Mouse (Mus musculus) C2C12 (cell line): ENCODE data around the gene Pgc. TPM values are rescaled to one million over a fixed set of nuclear protein-coding genes. Genes with fewer than 3 reads are reported as not detected.

ENCODE experiments used
- H3K27me3 ChIP-seq: one replicate; pipeline ENCODE4 v1.6.1; 2011; ENCODE audit not compliant: control insufficient read depth, insufficient read depth, insufficient read length
- H3K36me3 ChIP-seq: one replicate; pipeline ENCODE4 v1.6.1; 2011; ENCODE audit not compliant: control insufficient read depth, insufficient read depth
- H3K4me3 ChIP-seq: one replicate; pipeline ENCODE4 v1.5.1; 2011; ENCODE audit warnings: mild to moderate bottlenecking, control low read depth; ENCODE audit not compliant: poor library complexity, insufficient read depth, severe bottlenecking
- H3K79me2 ChIP-seq: one replicate; pipeline ENCODE4 v1.6.1; 2011; ENCODE audit not compliant: control insufficient read depth, insufficient read depth
- H3K79me3 ChIP-seq: one replicate; pipeline ENCODE4 v1.6.1; 2011; ENCODE audit warnings: low read depth, control low read depth
- H3ac ChIP-seq: one replicate; pipeline ENCODE3; 2011; ENCODE audit warnings: low read depth; ENCODE audit not compliant: control insufficient read depth, insufficient read length
- CEBPB ChIP-seq: IDR thresholded peaks from one replicate; pipeline ENCODE4 v1.6.1; 2011; ENCODE audit warnings: low read depth, mild to moderate bottlenecking, control low read depth, moderate library complexity
- CTCF ChIP-seq: IDR thresholded peaks from one replicate; pipeline ENCODE4 v1.5.1; 2011; ENCODE audit not compliant: control insufficient read depth, insufficient read depth, insufficient read length
- FOSL1 ChIP-seq: IDR thresholded peaks from one replicate; pipeline ENCODE4 v1.8.0; 2011; ENCODE audit warnings: mild to moderate bottlenecking, low read length; ENCODE audit not compliant: poor library complexity, insufficient read depth, severe bottlenecking
- MAX ChIP-seq: IDR thresholded peaks from one replicate; pipeline ENCODE4 v1.6.1; 2011; ENCODE audit warnings: mild to moderate bottlenecking, control low read depth
- MYOD1 ChIP-seq: IDR thresholded peaks from one replicate; pipeline ENCODE4 v1.6.1; 2011; ENCODE audit warnings: low read depth; ENCODE audit not compliant: control insufficient read depth, insufficient read length
- MYOG ChIP-seq: IDR thresholded peaks from one replicate; pipeline ENCODE4 v1.6.1; 2011; ENCODE audit not compliant: control insufficient read depth, insufficient read length; ENCODE audit errors: extremely low read depth
- USF1 ChIP-seq: IDR thresholded peaks from one replicate; pipeline ENCODE4 v1.6.1; 2011; ENCODE audit warnings: low read depth, mild to moderate bottlenecking, control low read depth, moderate library complexity
- polyA plus RNA-seq: library from polyadenylated mRNA; unstranded; fragments of >200 nt; fragmentation: generic; extraction: Trizol; gene quantifications from one replicate; pipeline ENCODE4 v1.2.1, GENCODE M21; 2012; ENCODE audit warnings: missing spikeins

The Pgc gene
- polyA plus RNA-seq, 1 experiment = not detected

- TF ChIP-seq MYOG (no peak), FOSL1 (no peak), CEBPB (no peak), CTCF (no peak), MYOD1 (no peak), MAX (no peak), USF1 (no peak)
- H3K79me2 ChIP-seq = peaks cover 29% of the 10 kb centered on the region
- H3K36me3 ChIP-seq = peaks cover 30% of the 10 kb centered on the region
- peak within 1 kb of the TSS; percentile 94 for H3K4me3 ChIP-seq
- peaks cover 20% of the 10 kb centered on the region for H3K79me3 ChIP-seq
- H3ac ChIP-seq = peak within 1 kb of the TSS; percentile 82
- H3K27me3 ChIP-seq = no peaks in the 10 kb centered on the region
These were observed 38.4 kb upstream of the Pgc start, which contains the start of gene Tomm6 for GRCm38 (mm10) chr17:47688344-47688607. TSS of gene Tomm6 (minus strand) at chr17:47688386.

GRCm38 (mm10) chr17:47688608-47689575 is 37.8 kb upstream of the Pgc start, which contains the start of gene Frs3:
TSS of gene Frs3 (plus strand) at chr17:47689030.
- Histone ChIP-seq H3K4me3 (peak within 1 kb of the TSS; percentile 94), H3ac (peak within 1 kb of the TSS; percentile 82), H3K79me2 (peaks cover 29% of the 10 kb centered on the region), H3K79me3 (peaks cover 20% of the 10 kb centered on the region), H3K36me3 (peaks cover 25% of the 10 kb centered on the region), H3K27me3 (no peaks in the 10 kb centered on the region)
- TF ChIP-seq CEBPB = no peak
- TF ChIP-seq FOSL1 = no peak
- TF ChIP-seq CTCF = no peak
- no peak for TF ChIP-seq USF1
- TF ChIP-seq MYOD1 = no peak
- TF ChIP-seq MAX = no peak
- no peak for TF ChIP-seq MYOG

- Histone ChIP-seq H3K79me3 (peaks cover 20% of the 10 kb centered on the region), H3K4me3 (no peak overlapping the region), H3K27me3 (no peaks in the 10 kb centered on the region), H3ac (peak overlapping the region; percentile 14), H3K79me2 (peaks cover 29% of the 10 kb centered on the region), H3K36me3 (peaks cover 16% of the 10 kb centered on the region)
- TF ChIP-seq CEBPB (no peak), FOSL1 (no peak), USF1 (no peak), MYOD1 (no peak), MYOG (no peak), MAX (no peak), CTCF (no peak)
These were observed 36.7 kb upstream of the Pgc start for GRCm38 (mm10) chr17:47689894-47690293.

- TF ChIP-seq FOSL1 = no peak
- no peak for TF ChIP-seq CTCF
- no peak for TF ChIP-seq USF1
- TF ChIP-seq CEBPB = no peak
- TF ChIP-seq MYOG = no peak
- no peak for TF ChIP-seq MYOD1
- no peak for TF ChIP-seq MAX
- Histone ChIP-seq H3K4me3 (no peak overlapping the region), H3K79me2 (peaks cover 12% of the 10 kb centered on the region), H3K36me3 (peaks cover 3% of the 10 kb centered on the region), H3K79me3 (peaks cover 11% of the 10 kb centered on the region), H3K27me3 (no peaks in the 10 kb centered on the region), H3ac (no peak overlapping the region)
These were observed 35.0 kb upstream of the Pgc start for GRCm38 (mm10) chr17:47691650-47692049.

- Histone ChIP-seq H3K79me2 (no peaks in the 10 kb centered on the region), H3K79me3 (no peaks in the 10 kb centered on the region), H3ac (peak overlapping the region; percentile 43), H3K27me3 (no peaks in the 10 kb centered on the region), H3K36me3 (no peaks in the 10 kb centered on the region), H3K4me3 (no peak overlapping the region)
- TF ChIP-seq CTCF (no peak), MAX (no peak)
These were observed 32.8 kb upstream of the Pgc start for GRCm38 (mm10) chr17:47693671-47694441.

- no peaks in the 10 kb centered on the region for H3K79me3 ChIP-seq
- H3K4me3 ChIP-seq = peak within 1 kb of the TSS; percentile 40
- no peaks in the 10 kb centered on the region for H3K27me3 ChIP-seq
- peak within 1 kb of the TSS; percentile 75 for H3ac ChIP-seq
- no peak for TF ChIP-seq MYOD1
- no peak for TF ChIP-seq MAX
- no peak for TF ChIP-seq USF1
- TF ChIP-seq MYOG = no peak
- no peak for TF ChIP-seq CTCF
- no peak for TF ChIP-seq CEBPB
- TF ChIP-seq FOSL1 = no peak
- H3K79me2 ChIP-seq = no peaks in the 10 kb centered on the region
- no peaks in the 10 kb centered on the region for H3K36me3 ChIP-seq
These were observed 32.4 kb upstream of the Pgc start, which contains the start of gene Gm21981 for GRCm38 (mm10) chr17:47694442-47694502. TSS of gene Gm21981 (minus strand) at chr17:47694455.
